In genomic region chr6:6825313-6825712, GRCm38 (mm10) we compare ENCODE assay signal across 30 mouse cellular contexts. TPM values are rescaled to one million over a fixed set of nuclear protein-coding genes. Genes with fewer than 3 reads are reported as not detected.
"Had no signal": no experiment of that assay in that cellular context is flagged by ENCODE, and none has a peak within 500 bp of the region (broad histone marks: within the 10 kb centered on the region; RNA-seq: fewer than 3 reads in every experiment).

No protein-coding gene starts in this region.

- DNase-seq: gastrocnemius, adult 2 months; gastrocnemius, postnatal 10 days; gastrocnemius, postnatal 25 days; heart, adult 18-20 months; heart, postnatal 10 days; heart, postnatal 4 days; kidney, adult 11 months; kidney, adult 2 months; kidney, adult 9 months; kidney, postnatal 14 days; kidney, postnatal 36 days; layer of hippocampus, adult 9-11 months; layer of hippocampus, postnatal 36 days; left cerebral cortex, postnatal 4 days had no signal

- H3K4me3 ChIP-seq: gastrocnemius, adult 2 months; heart, embryonic 10.5 days; heart, embryonic 12.5 days; hindbrain, embryonic 10.5 days; hindbrain, embryonic 12.5 days; hindbrain, embryonic 15.5 days; kidney, embryonic 15.5 days; limb, embryonic 13.5 days; limb, embryonic 15.5 days; liver, embryonic 12.5 days had no signal

- H3K9me3 ChIP-seq: heart, embryonic 10.5 days; heart, embryonic 12.5 days; hindbrain, embryonic 10.5 days; hindbrain, embryonic 12.5 days; hindbrain, embryonic 15.5 days; kidney, embryonic 15.5 days; limb, embryonic 13.5 days; limb, embryonic 15.5 days; liver, embryonic 12.5 days had no signal

- H3K9ac ChIP-seq: heart, embryonic 12.5 days; hindbrain, embryonic 12.5 days; hindbrain, embryonic 15.5 days; kidney, embryonic 15.5 days; limb, embryonic 13.5 days; limb, embryonic 15.5 days; liver, embryonic 12.5 days had no signal

- H3K4me1 ChIP-seq: hindbrain, embryonic 10.5 days; hindbrain, embryonic 12.5 days; hindbrain, embryonic 15.5 days; kidney, embryonic 15.5 days; limb, embryonic 13.5 days; limb, embryonic 15.5 days; liver, embryonic 12.5 days had no signal

- H3K36me3 ChIP-seq: heart, embryonic 10.5 days; heart, embryonic 12.5 days; hindbrain, embryonic 10.5 days; hindbrain, embryonic 12.5 days; hindbrain, embryonic 15.5 days; kidney, embryonic 15.5 days; limb, embryonic 13.5 days; limb, embryonic 15.5 days; liver, embryonic 12.5 days had no signal

- H3K27ac ChIP-seq: gastrocnemius, adult 2 months; heart, embryonic 10.5 days; hindbrain, embryonic 10.5 days; hindbrain, embryonic 12.5 days; hindbrain, embryonic 15.5 days; hindbrain, postnatal 0 days; kidney, embryonic 15.5 days; kidney, postnatal 0 days; limb, embryonic 13.5 days; limb, embryonic 15.5 days; liver, embryonic 12.5 days had no signal

RNA-seq across cellular contexts. Expression of gene Dlx6, which starts 37.8 kb away (rescaled TPM):
- total RNA-seq: gastrocnemius, adult 2 months; gastrocnemius, postnatal 25 days; gastrocnemius, postnatal 4 days; granulocyte monocyte progenitor cell, adult 5-6 weeks; heart, adult 18-20 months; heart, adult 8-10 months; heart, postnatal 25 days; heart, postnatal 4 days; hindbrain, postnatal 0 days; liver, adult 2 months had no signal

RNA-seq across cellular contexts. Expression of gene Dlx5, which starts 56.6 kb away (rescaled TPM):
- total RNA-seq: gastrocnemius, adult 2 months; gastrocnemius, postnatal 25 days; granulocyte monocyte progenitor cell, adult 5-6 weeks; hindbrain, postnatal 0 days; liver, adult 2 months had no signal
